Mouse (Mus musculus) megakaryocyte, adult 5-6 weeks (primary cell): ENCODE results near the gene Clip1. TPM values are rescaled to one million over a fixed set of nuclear protein-coding genes. Genes with fewer than 3 reads are reported as not detected.
A peak's percentile ranks its signal among the peaks of the same experiment; 100 is the strongest.

Source experiments
- ATAC-seq: 2 replicates; pipeline ENCODE4 v1.8.0; 2016; ENCODE audit warnings: mild to moderate bottlenecking, inconsistent platforms; ENCODE audit not compliant: poor library complexity, severe bottlenecking
- total RNA-seq, 2 experiments: library from RNA; stranded (forward) in 1 of 2; stranded (reverse) in 1 of 2; fragments of 153-499, 151-499 nt in 1 of 2; fragments of 221-1000, 200-1000 nt in 1 of 2; gene quantifications; 2 replicates each; pipeline versions ENCODE4 v1.2.3 to v1.2.4; 2015 to 2017

Gene Clip1
- total RNA-seq, 2 experiments from 2014 or later: 45.5 to 96.0 TPM

DNA sequence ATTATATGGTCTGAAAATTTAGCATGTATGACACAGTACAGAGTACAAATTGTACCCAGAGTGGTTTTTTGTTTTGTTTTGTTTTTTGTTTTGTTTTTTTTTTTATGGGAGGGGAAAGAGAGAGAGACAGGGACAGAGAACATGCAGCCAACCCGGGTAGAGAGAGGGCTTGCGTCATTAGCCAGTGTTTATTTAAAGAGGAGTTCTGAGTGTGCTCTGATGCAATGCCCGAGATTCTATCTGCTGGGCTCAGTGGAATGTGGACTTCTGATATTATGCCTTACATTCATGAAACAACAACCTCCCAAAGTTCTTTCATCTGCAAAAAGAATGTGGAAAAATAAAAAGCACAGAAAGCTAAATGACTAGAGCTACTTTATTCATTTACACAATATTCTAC lies 9.2 kb downstream of the Clip1 start:
- ATAC-seq: peak; percentile 65

GRCm38 (mm10) chr5:123671473-123671820 lies 13.0 kb downstream of the Clip1 start:
- no peak for ATAC-seq

GRCm38 (mm10) chr5:123670800-123671472 lies 13.5 kb downstream of the Clip1 start:
- peak; percentile 85 for ATAC-seq

DNA sequence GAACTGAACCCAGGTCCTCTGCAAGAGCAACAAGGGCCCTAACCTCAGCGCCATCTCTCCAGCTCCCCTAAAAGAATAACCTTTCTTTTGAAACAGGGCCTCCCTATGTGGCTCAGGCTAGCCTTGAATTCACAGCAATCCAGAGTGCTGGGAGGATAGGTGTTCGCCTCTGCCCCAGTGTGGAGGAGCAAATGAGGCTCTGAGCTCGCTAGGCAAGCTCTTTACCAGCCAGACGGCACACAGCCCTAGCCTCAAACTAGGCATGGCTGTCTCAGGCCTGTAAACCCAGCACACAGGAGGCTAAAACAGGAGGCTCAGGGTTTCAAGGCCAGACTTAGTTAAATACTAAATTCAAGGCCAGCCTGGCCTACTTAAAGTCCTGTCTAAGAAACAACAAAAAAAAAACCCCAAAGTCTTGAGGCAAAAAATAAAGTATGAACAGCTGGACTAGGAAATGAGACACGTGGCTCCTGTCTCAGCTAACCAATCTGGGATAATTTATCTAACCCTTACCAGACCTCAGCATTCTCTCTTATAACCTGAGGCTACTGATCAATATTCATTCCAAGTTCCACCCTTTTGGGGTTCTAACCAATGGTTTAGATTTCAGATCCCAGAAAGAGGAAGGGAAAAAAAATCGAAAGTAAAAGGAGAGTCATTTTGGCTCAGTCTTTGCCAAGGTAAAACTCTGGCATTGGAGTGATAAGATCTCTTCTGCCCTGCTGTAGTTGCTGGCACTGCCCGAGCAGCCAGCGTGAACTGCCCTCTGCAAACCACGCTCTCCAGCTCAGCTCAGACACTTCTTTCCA lies 14.2 kb downstream of the Clip1 start:
- peak; percentile 23 for ATAC-seq

DNA sequence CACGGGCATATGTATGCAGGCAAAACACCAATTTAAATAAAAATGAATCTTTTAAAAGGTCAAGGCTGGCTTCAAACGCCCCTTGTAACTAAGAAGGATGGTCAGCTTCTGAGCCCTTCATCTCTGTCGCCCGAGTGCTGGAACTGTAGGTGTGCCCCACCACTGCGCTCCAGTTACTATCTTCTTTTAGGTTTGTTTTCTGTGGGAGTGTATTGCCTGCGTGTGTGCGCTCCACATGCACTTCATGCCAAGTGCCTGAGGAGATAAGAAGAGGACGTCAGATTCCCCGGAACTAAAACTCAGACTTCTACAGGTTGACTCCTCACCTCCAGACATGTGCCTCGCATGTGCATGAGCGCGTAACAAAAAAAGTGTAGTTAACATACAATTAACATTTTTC lies 16.5 kb downstream of the Clip1 start:
- ATAC-seq: no peak

- no peak for ATAC-seq
Observed at GRCm38 (mm10) chr5:123665956-123666355, 18.5 kb downstream of the Clip1 start.

DNA sequence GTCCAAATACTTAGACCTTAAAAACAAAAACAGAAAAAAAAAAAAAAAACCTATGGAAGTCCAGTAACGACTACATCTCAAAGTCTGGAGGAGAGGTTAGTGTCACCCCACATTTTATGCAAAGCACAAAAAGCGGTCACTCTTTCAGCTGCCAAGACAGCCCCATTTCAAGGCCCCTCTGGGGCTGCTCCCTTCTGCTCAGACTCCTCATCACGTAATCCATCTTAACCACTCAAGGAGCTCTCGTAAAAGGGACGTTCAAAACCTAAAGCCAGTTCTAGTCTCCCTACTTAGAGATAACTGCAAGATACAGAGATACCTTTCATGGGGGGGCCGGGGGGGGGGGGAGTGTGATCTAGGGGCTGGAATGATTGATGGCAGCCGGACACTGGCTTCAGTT lies 20.1 kb downstream of the Clip1 start:
- ATAC-seq: no peak

DNA sequence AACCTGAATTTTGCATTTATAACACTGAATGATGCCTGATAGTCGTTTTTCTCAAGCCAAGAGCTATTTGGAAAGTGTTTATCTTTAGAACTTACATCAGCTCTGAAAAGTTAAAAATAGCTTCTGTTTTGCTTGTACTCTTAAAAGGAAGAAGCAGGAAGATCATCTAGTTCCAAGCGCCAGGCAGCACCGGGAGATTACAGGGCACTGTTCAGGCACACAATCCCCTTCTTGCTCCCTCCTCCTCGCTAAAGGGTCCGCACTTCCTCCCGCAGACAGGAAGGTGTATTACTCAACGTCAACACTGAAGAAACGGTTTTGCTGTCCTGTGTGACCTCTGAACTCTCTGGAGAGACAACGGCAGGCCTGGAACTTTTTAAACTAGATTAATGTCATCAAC lies 22.4 kb downstream of the Clip1 start:
- ATAC-seq: peak; percentile 35; the same call in 1 of the 2 replicates

- no peak for ATAC-seq
Observed at GRCm38 (mm10) chr5:123661602-123662001, 22.8 kb downstream of the Clip1 start.

DNA sequence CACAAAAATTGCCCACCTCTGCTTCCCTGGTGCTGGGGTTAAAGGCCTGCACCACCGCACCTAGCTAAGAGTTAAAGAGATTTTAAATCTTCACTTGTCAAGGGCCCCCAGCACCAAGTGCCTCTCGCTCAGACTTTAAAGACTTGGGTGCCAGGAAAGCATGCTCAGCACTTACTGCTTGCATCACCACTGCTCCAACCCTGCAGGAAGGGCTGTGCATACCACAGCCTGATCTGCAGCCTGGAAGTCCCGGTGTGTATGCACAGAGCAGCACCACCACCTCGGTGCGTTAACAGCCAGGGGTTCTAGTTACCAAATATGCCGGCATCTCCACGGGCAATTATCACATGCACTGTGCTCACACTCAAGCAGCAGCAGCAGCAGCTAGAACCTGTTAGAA lies 26.8 kb downstream of the Clip1 start:
- ATAC-seq: peak; percentile 21; the same call in 1 of the 2 replicates

- no peak for ATAC-seq
Observed at GRCm38 (mm10) chr5:123654937-123655336, 29.5 kb downstream of the Clip1 start.

DNA sequence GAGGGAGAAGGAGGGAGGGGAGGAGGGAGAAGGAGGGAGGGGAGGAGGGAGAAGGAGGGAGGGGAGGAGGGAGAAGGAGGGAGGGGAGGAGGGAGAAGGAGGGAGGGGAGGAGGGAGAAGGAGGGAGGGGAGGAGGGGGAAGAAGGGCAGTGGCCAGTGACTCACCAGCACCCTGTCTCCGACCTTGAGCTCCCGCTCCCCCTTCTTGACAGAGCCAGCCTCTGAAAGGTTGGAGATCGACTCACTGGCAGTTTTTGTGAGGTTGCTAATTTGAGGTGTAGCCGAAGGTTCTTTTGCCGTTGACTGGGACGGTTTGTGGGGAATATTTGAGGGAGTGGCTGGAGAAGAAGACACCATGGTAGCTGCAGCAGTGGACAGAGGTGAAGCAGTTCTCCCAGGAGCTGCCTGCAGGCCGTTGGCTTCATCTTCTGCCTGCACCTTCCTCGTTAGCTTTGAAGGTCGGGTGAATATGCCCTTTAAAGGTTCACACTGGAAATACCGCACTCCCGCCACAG lies 31.1 kb downstream of the Clip1 start:
- no peak for ATAC-seq

- no peak for ATAC-seq
Observed at GRCm38 (mm10) chr5:123650825-123651224, 33.6 kb downstream of the Clip1 start.

GRCm38 (mm10) chr5:123642401-123642800 lies 42.0 kb downstream of the Clip1 start:
- ATAC-seq: no peak

- no peak for ATAC-seq
Observed at GRCm38 (mm10) chr5:123641259-123641900, 43.0 kb downstream of the Clip1 start.

- ATAC-seq: no peak
Observed at GRCm38 (mm10) chr5:123640181-123640580, 44.2 kb downstream of the Clip1 start.

- ATAC-seq: no peak
Observed at GRCm38 (mm10) chr5:123631210-123631609, 53.2 kb downstream of the Clip1 start.

DNA sequence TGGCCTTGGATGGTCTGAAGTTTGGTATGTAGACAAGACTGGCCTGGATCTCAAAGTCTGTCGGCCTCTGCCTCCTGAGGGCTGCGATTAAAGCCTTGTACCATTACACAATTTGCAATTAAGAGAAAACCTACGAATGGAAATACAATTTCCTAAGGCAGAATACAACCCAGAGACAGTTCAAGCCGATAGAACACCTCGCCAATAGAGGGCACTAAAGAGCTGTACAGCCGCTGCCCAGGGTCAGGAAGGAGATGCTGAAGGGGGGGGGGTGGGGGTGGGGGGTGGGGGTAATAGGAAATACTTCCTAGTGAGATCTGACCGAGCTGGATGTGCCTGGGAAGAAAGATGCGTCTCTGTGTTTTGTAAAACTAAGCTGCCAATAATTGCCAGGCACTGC lies 57.8 kb downstream of the Clip1 start:
- peak; percentile 66 for ATAC-seq

GRCm38 (mm10) chr5:123622421-123622820 lies 62.0 kb downstream of the Clip1 start:
- ATAC-seq: no peak

GRCm38 (mm10) chr5:123618558-123618957 lies 65.9 kb downstream of the Clip1 start:
- no peak for ATAC-seq

DNA sequence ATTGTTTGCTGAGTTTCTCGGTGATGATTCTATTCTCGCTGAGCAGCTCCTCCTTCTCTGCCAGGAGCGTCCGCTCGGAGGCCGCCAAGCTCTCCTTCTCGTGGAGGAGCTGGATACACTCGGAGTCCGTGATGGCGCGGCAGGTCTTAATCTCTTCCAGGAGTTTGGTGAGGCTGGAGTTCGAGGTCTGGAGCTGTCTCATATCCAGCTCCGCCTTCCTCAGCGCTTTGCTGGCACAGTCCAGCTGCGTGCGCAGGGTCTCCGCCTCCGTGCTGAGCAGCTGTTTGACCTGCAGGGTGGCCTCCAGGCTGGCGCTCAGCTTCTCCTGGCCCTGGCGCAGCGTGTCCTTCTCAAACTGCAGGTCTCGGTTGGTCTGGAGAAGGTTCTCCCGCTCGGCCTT lies 70.2 kb downstream of the Clip1 start:
- no peak for ATAC-seq

DNA sequence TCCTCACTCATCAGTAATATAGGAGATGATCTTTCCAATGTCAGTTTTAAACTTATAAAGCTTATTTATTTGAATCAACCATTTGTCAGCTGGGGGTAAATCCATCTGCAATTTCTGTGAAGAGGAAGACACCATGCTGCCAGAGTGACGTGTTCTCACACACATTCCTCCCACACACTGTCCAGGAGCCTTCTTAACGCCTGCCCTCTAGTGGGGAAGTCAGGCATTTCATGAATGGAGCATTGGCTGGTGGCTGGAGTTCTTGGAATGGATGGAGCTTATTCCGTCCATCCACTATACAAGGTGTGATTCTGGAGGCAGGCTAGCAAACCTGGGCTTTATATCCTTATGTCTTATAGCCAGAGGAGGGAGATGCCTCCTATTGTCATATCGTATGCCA lies 74.6 kb downstream of the Clip1 start:
- peak; percentile 71 for ATAC-seq
